In genomic region chr9:103867433-103868209, GRCm38 (mm10) we compare ENCODE assay signal across 19 mouse cellular contexts.
DNase-seq lines count a peak whose midpoint lies in the region; ATAC-seq lines count a peak whose summit lies in the region.
"Had no signal": no experiment of that assay in that cellular context is flagged by ENCODE, and none has a peak within 500 bp of the region (broad histone marks: within the 10 kb centered on the region; RNA-seq: fewer than 3 reads in every experiment).

No protein-coding gene starts in this region.

- H3K4me1 ChIP-seq in heart, embryonic 13.5 days = no peaks in the 10 kb centered on the region; the same call in none of the 2 replicates
- no peaks in the 10 kb centered on the region for H3K4me1 ChIP-seq in heart, embryonic 12.5 days (replicated peaks)
- no peaks in the 10 kb centered on the region for H3K4me1 ChIP-seq in midbrain, embryonic 15.5 days
- no peaks in the 10 kb centered on the region for H3K4me1 ChIP-seq in midbrain, embryonic 10.5 days
- H3K4me1 ChIP-seq: heart, embryonic 10.5 days; limb, embryonic 12.5 days; midbrain, embryonic 13.5 days had no signal

- no peak for ATAC-seq in heart, embryonic 13.5 days (ENCODE audit: extremely low read depth, insufficient number of reproducible peaks, low FRiP score, low TSS enrichment)
- ATAC-seq in heart, embryonic 12.5 days (ENCODE audit: insufficient number of reproducible peaks, low FRiP score) = no peak
- ATAC-seq in midbrain, embryonic 15.5 days (replicated peaks) = no peak
- ATAC-seq: inflammation-experienced regulatory T-cells, adult 6 months; midbrain, embryonic 13.5 days had no signal

- no peak overlapping the region for H3K4me2 ChIP-seq in heart, embryonic 13.5 days
- H3K4me2 ChIP-seq in heart, embryonic 12.5 days = no peak overlapping the region
- no peak overlapping the region for H3K4me2 ChIP-seq in midbrain, embryonic 15.5 days
- H3K4me2 ChIP-seq: limb, embryonic 12.5 days; midbrain, embryonic 13.5 days had no signal

- no peak overlapping the region for H3K9ac ChIP-seq in heart, embryonic 13.5 days
- H3K9ac ChIP-seq in heart, embryonic 12.5 days = no peak overlapping the region
- no peak overlapping the region for H3K9ac ChIP-seq in midbrain, embryonic 15.5 days
- H3K9ac ChIP-seq: limb, embryonic 12.5 days; liver, embryonic 14.5 days; midbrain, embryonic 13.5 days had no signal

- H3K4me3 ChIP-seq in heart, embryonic 13.5 days = no peak overlapping the region
- no peak overlapping the region for H3K4me3 ChIP-seq in heart, embryonic 12.5 days
- no peak overlapping the region for H3K4me3 ChIP-seq in midbrain, embryonic 15.5 days
- no peak overlapping the region for H3K4me3 ChIP-seq in midbrain, embryonic 10.5 days
- H3K4me3 ChIP-seq: heart, embryonic 10.5 days; left cerebral cortex, adult 2 months; limb, embryonic 12.5 days; midbrain, embryonic 13.5 days had no signal

- H3K36me3 ChIP-seq in heart, embryonic 13.5 days = no peaks in the 10 kb centered on the region
- no peaks in the 10 kb centered on the region for H3K36me3 ChIP-seq in heart, embryonic 12.5 days
- H3K36me3 ChIP-seq in midbrain, embryonic 15.5 days (replicated peaks) = no peaks in the 10 kb centered on the region
- no peaks in the 10 kb centered on the region for H3K36me3 ChIP-seq in midbrain, embryonic 10.5 days
- H3K36me3 ChIP-seq: heart, embryonic 10.5 days; limb, embryonic 12.5 days; midbrain, embryonic 13.5 days had no signal

- H3K27me3 ChIP-seq in heart, embryonic 13.5 days (replicated peaks) = no peaks in the 10 kb centered on the region
- no peaks in the 10 kb centered on the region for H3K27me3 ChIP-seq in heart, embryonic 12.5 days (replicated peaks)
- H3K27me3 ChIP-seq in midbrain, embryonic 15.5 days (replicated peaks) = no peaks in the 10 kb centered on the region
- no peaks in the 10 kb centered on the region for H3K27me3 ChIP-seq in midbrain, embryonic 10.5 days (ENCODE audit: low read depth, poor library complexity, severe bottlenecking)
- H3K27me3 ChIP-seq: limb, embryonic 12.5 days; midbrain, embryonic 13.5 days had no signal

- 61% methylated on average over 9 of the region's 9 CpGs for WGBS in heart, embryonic 13.5 days
- WGBS in heart, embryonic 12.5 days = 65% methylated on average over 9 of the region's 9 CpGs
- WGBS in midbrain, embryonic 15.5 days = 76% methylated on average over 9 of the region's 9 CpGs
- 80% methylated on average over 9 of the region's 9 CpGs for WGBS in midbrain, embryonic 10.5 days

- H3K9me3 ChIP-seq in heart, embryonic 13.5 days = no peaks in the 10 kb centered on the region
- no peaks in the 10 kb centered on the region for H3K9me3 ChIP-seq in heart, embryonic 12.5 days (replicated peaks)
- no peaks in the 10 kb centered on the region for H3K9me3 ChIP-seq in midbrain, embryonic 15.5 days
- no peaks in the 10 kb centered on the region for H3K9me3 ChIP-seq in midbrain, embryonic 10.5 days (replicated peaks)
- H3K9me3 ChIP-seq: heart, embryonic 10.5 days; limb, embryonic 12.5 days; midbrain, embryonic 13.5 days had no signal

- H3K27ac ChIP-seq in heart, embryonic 13.5 days (replicated peaks) = 0 out of 2 replicates have a peak overlapping the region, but pooled peaks have one; percentile 29
- no peak overlapping the region for H3K27ac ChIP-seq in heart, embryonic 12.5 days (ENCODE audit: poor library complexity, severe bottlenecking)
- 0 out of 2 replicates have a peak overlapping the region, but pooled peaks have one; percentile 7 for H3K27ac ChIP-seq in midbrain, embryonic 15.5 days
- H3K27ac ChIP-seq in midbrain, embryonic 10.5 days (replicated peaks) = no peak overlapping the region
- H3K27ac ChIP-seq: heart, embryonic 10.5 days; left cerebral cortex, adult 2 months; limb, embryonic 12.5 days; liver, embryonic 14.5 days; midbrain, embryonic 13.5 days had no signal

- no peak for DNase-seq in midbrain, embryonic 10.5 days (ENCODE audit: low spot score)
- DNase-seq in cerebellum, adult 9-11 months = peak; percentile 51
- DNase-seq in thymus, postnatal 36 days = no peak
- DNase-seq in left cerebral cortex, adult 18-20 months (ENCODE audit: low spot score in 2 of 2) = no peak
- DNase-seq: adrenal gland, postnatal 25 days; gastrocnemius, postnatal 25 days; heart, postnatal 36 days; kidney, adult 8-10 months; kidney, postnatal 25 days; thymus, adult 18-20 months had no signal

Comparison
In these comparisons a context has a peak if more than half of its experiments do, and no peak if none do; other contexts are left out.
1. H3K27ac ChIP-seq: peak in heart, embryonic 13.5 days (single experiment) and midbrain, embryonic 15.5 days (single experiment); none in heart, embryonic 12.5 days (single experiment) and midbrain, embryonic 10.5 days (single experiment).